21 mouse cellular contexts compared by ENCODE assay signal in genomic region chr13:53697954-53698353, GRCm38 (mm10).
A peak's percentile ranks its signal among the peaks of the same experiment; 100 is the strongest.
DNase-seq lines count a peak whose midpoint lies in the region; ATAC-seq and TF ChIP-seq lines count a peak whose summit lies in the region.
"Had no signal": no experiment of that assay in that cellular context is flagged by ENCODE, and none has a peak within 500 bp of the region (broad histone marks: within the 10 kb centered on the region; RNA-seq: fewer than 3 reads in every experiment).

No protein-coding gene starts in this region.

- H3K4me1 ChIP-seq in midbrain, embryonic 13.5 days (replicated peaks), result 0 out of 2 replicates have a peak, but pooled peaks cover 4% of the 10 kb centered on the region
- H3K4me1 ChIP-seq in midbrain, postnatal 0 days (ENCODE audit: insufficient read depth, low read length), result no peaks in the 10 kb centered on the region
- peaks cover 16% of the 10 kb centered on the region for H3K4me1 ChIP-seq in forebrain, embryonic 12.5 days
- H3K4me1 ChIP-seq in forebrain, embryonic 16.5 days (replicated peaks; ENCODE audit: control insufficient read depth, insufficient read depth, low read length), result peaks cover 10% of the 10 kb centered on the region
- H3K4me1 ChIP-seq: embryonic facial prominence, embryonic 15.5 days; limb, embryonic 15.5 days had no signal

- H3K4me3 ChIP-seq in midbrain, embryonic 13.5 days (replicated peaks), result no peak overlapping the region
- H3K4me3 ChIP-seq in midbrain, postnatal 0 days (ENCODE audit: low read depth, low read length), result no peak overlapping the region
- H3K4me3 ChIP-seq in forebrain, embryonic 12.5 days (replicated peaks), result no peak overlapping the region
- no peak overlapping the region for H3K4me3 ChIP-seq in forebrain, embryonic 16.5 days (replicated peaks; ENCODE audit: low read length)
- H3K4me3 ChIP-seq: embryonic facial prominence, embryonic 15.5 days; heart, embryonic 13.5 days; kidney, embryonic 15.5 days; limb, embryonic 15.5 days had no signal

- H3K9ac ChIP-seq in midbrain, embryonic 13.5 days (replicated peaks), result no peak overlapping the region
- H3K9ac ChIP-seq in midbrain, postnatal 0 days (replicated peaks; ENCODE audit: low read length, poor library complexity, severe bottlenecking), result no peak overlapping the region
- no peak overlapping the region for H3K9ac ChIP-seq in forebrain, embryonic 12.5 days
- H3K9ac ChIP-seq in forebrain, embryonic 16.5 days (replicated peaks; ENCODE audit: low read depth, low read length), result no peak overlapping the region
- H3K9ac ChIP-seq: embryonic facial prominence, embryonic 15.5 days; heart, embryonic 13.5 days; kidney, embryonic 15.5 days; limb, embryonic 15.5 days had no signal

- H3K4me2 ChIP-seq in midbrain, embryonic 13.5 days (replicated peaks), result no peak overlapping the region
- H3K4me2 ChIP-seq in midbrain, postnatal 0 days (ENCODE audit: low read depth, low read length, poor library complexity, severe bottlenecking), result no peak overlapping the region
- no peak overlapping the region; the same call in 1 of the 2 replicates for H3K4me2 ChIP-seq in forebrain, embryonic 12.5 days
- peak overlapping the region; percentile 20 for H3K4me2 ChIP-seq in forebrain, embryonic 16.5 days (ENCODE audit: low read length)
- H3K4me2 ChIP-seq: embryonic facial prominence, embryonic 15.5 days; heart, embryonic 13.5 days; kidney, embryonic 15.5 days; limb, embryonic 15.5 days had no signal

- peak; percentile 40; the same call in 1 of the 2 replicates for ATAC-seq in midbrain, embryonic 13.5 days
- ATAC-seq in midbrain, postnatal 0 days (ENCODE audit: low FRiP score), result no peak
- ATAC-seq in forebrain, embryonic 12.5 days (ENCODE audit: low FRiP score), result peak; percentile 67; the same call in 1 of the 2 replicates
- peak; percentile 81; the same call in 1 of the 2 replicates for ATAC-seq in forebrain, embryonic 16.5 days
- no peak for ATAC-seq in megakaryocyte, adult 5-6 weeks (ENCODE audit: poor library complexity, severe bottlenecking)

- H3K27ac ChIP-seq in midbrain, embryonic 13.5 days, result no peak overlapping the region
- H3K27ac ChIP-seq in midbrain, postnatal 0 days (ENCODE audit: low read depth, low read length), result no peak overlapping the region
- H3K27ac ChIP-seq in forebrain, embryonic 12.5 days, result no peak overlapping the region
- no peak overlapping the region for H3K27ac ChIP-seq in forebrain, embryonic 16.5 days (ENCODE audit: low read length)
- H3K27ac ChIP-seq: embryonic facial prominence, embryonic 15.5 days; heart, embryonic 13.5 days; kidney, embryonic 15.5 days; limb, embryonic 15.5 days had no signal

- H3K9me3 ChIP-seq in midbrain, embryonic 13.5 days, result no peaks in the 10 kb centered on the region
- H3K9me3 ChIP-seq in midbrain, postnatal 0 days (ENCODE audit: low read length), result no peaks in the 10 kb centered on the region
- H3K9me3 ChIP-seq in forebrain, embryonic 12.5 days, result no peaks in the 10 kb centered on the region
- H3K9me3 ChIP-seq in forebrain, embryonic 16.5 days (ENCODE audit: control insufficient read depth, low read length), result no peaks in the 10 kb centered on the region
- H3K9me3 ChIP-seq: embryonic facial prominence, embryonic 15.5 days; heart, embryonic 13.5 days; kidney, embryonic 15.5 days; limb, embryonic 15.5 days had no signal

- no peak for DNase-seq in midbrain, postnatal 0 days (ENCODE audit: low spot score)
- DNase-seq in retina, postnatal 1 day, result peak; percentile 51
- no peak for DNase-seq in embryo, embryonic 10 days (ENCODE audit: low spot score)
- DNase-seq: adrenal gland, postnatal 10 days; cerebellum, adult 9-10 months; gastrocnemius, postnatal 14 days; heart, adult 18-20 months; heart, postnatal 14 days; kidney, adult 11 months; kidney, postnatal 4 days; lung, postnatal 4 days; thymus, adult 18-20 months; thymus, postnatal 4 days had no signal

- no peaks in the 10 kb centered on the region for H3K36me3 ChIP-seq in midbrain, embryonic 13.5 days
- no peaks in the 10 kb centered on the region for H3K36me3 ChIP-seq in midbrain, postnatal 0 days (ENCODE audit: insufficient read depth, low read length)
- H3K36me3 ChIP-seq in forebrain, embryonic 12.5 days (replicated peaks), result no peaks in the 10 kb centered on the region
- H3K36me3 ChIP-seq in forebrain, embryonic 16.5 days (ENCODE audit: control insufficient read depth, insufficient read depth), result no peaks in the 10 kb centered on the region
- H3K36me3 ChIP-seq: embryonic facial prominence, embryonic 15.5 days; heart, embryonic 13.5 days; kidney, embryonic 15.5 days; limb, embryonic 15.5 days had no signal

- no peaks in the 10 kb centered on the region for H3K27me3 ChIP-seq in midbrain, embryonic 13.5 days
- H3K27me3 ChIP-seq in midbrain, postnatal 0 days (ENCODE audit: insufficient read depth, low read length), result no peaks in the 10 kb centered on the region
- peaks cover 14% of the 10 kb centered on the region; the same call in 1 of the 2 replicates for H3K27me3 ChIP-seq in forebrain, embryonic 12.5 days
- H3K27me3 ChIP-seq in forebrain, embryonic 16.5 days (replicated peaks; ENCODE audit: control insufficient read depth, insufficient read depth, low read length), result no peaks in the 10 kb centered on the region
- H3K27me3 ChIP-seq: embryonic facial prominence, embryonic 15.5 days; heart, embryonic 13.5 days; limb, embryonic 15.5 days had no signal

- 55% methylated on average over 6 of the region's 6 CpGs for WGBS in midbrain, embryonic 13.5 days
- 40% methylated on average over 6 of the region's 6 CpGs for WGBS in midbrain, postnatal 0 days
- WGBS in forebrain, embryonic 12.5 days, result 40% methylated on average over 6 of the region's 6 CpGs
- WGBS in forebrain, embryonic 16.5 days, result 18% methylated on average over 6 of the region's 6 CpGs

- no peak for TF ChIP-seq CTCF in midbrain, postnatal 0 days (IDR thresholded peaks at IDR 0.05)

Comparison
In these comparisons a context has a peak if more than half of its experiments do, and no peak if none do; other contexts are left out.
1. ATAC-seq: peak in midbrain, embryonic 13.5 days (single experiment), forebrain, embryonic 12.5 days (single experiment) and forebrain, embryonic 16.5 days (single experiment); none in midbrain, postnatal 0 days (single experiment) and megakaryocyte, adult 5-6 weeks (single experiment).